Mouse (Mus musculus) thymus, adult 18-20 months (tissue): ENCODE data around the gene Prmt2.

Experiments used
- DNase-seq, 2 experiments: peaks; one replicate each; pipeline ENCODE4 v3.0.0; 2022; ENCODE audit warnings: mixed read lengths in 2 of 2

Prmt2 gene

GRCm38 (mm10) chr10:76237341-76238225, at the start of gene Prmt2:
Prmt2 (minus strand) TSS chr10:76237865.
- DNase-seq, result peak; percentile 81 to 86

- no peak for DNase-seq
Observed at GRCm38 (mm10) chr10:76278541-76279097, 41.0 kb upstream of the Prmt2 start.

GRCm38 (mm10) chr10:76275256-76275655, 37.6 kb upstream of the Prmt2 start:
- DNase-seq, result no peak

GRCm38 (mm10) chr10:76271238-76271637, 33.6 kb upstream of the Prmt2 start:
- DNase-seq, result peak; percentile 18 to 29

GRCm38 (mm10) chr10:76262431-76262830, 24.8 kb upstream of the Prmt2 start:
- DNase-seq, result no peak

GRCm38 (mm10) chr10:76261447-76261846, 23.8 kb upstream of the Prmt2 start:
- no peak for DNase-seq

GRCm38 (mm10) chr10:76260358-76261059, 22.8 kb upstream of the Prmt2 start:
- no peak for DNase-seq

- DNase-seq, result no peak
Observed at GRCm38 (mm10) chr10:76259566-76260232, 22.0 kb upstream of the Prmt2 start.

- DNase-seq, result no peak
Observed at GRCm38 (mm10) chr10:76257719-76258390, 20.2 kb upstream of the Prmt2 start.

GRCm38 (mm10) chr10:76257231-76257630, 19.6 kb upstream of the Prmt2 start:
- DNase-seq, result peak; percentile 15 to 28

- no peak for DNase-seq
Observed at GRCm38 (mm10) chr10:76255617-76256016, 18.0 kb upstream of the Prmt2 start.

- DNase-seq, result no peak
Observed at GRCm38 (mm10) chr10:76253536-76253935, 15.9 kb upstream of the Prmt2 start, which contains the start of gene S100b. S100b (plus strand) TSS chr10:76253853.

- DNase-seq, result no peak
Observed at GRCm38 (mm10) chr10:76253079-76253478, 15.4 kb upstream of the Prmt2 start.

- no peak for DNase-seq
Observed at GRCm38 (mm10) chr10:76250870-76251269, 13.2 kb upstream of the Prmt2 start.

- DNase-seq, result no peak
Observed at GRCm38 (mm10) chr10:76248647-76248968, 10.9 kb upstream of the Prmt2 start.

GRCm38 (mm10) chr10:76247960-76248646, 10.4 kb upstream of the Prmt2 start:
- no peak for DNase-seq

- DNase-seq, result no peak
Observed at GRCm38 (mm10) chr10:76246601-76247000, 8.9 kb upstream of the Prmt2 start.

GRCm38 (mm10) chr10:76245106-76245505, 7.4 kb upstream of the Prmt2 start:
- no peak for DNase-seq

- no peak for DNase-seq
Observed at GRCm38 (mm10) chr10:76239401-76239800, 1.7 kb upstream of the Prmt2 start.

- DNase-seq, result no peak
Observed at GRCm38 (mm10) chr10:76229627-76230026, 8.0 kb downstream of the Prmt2 start.

- DNase-seq, result no peak
Observed at GRCm38 (mm10) chr10:76225944-76226343, 11.7 kb downstream of the Prmt2 start.

- DNase-seq, result no peak
Observed at GRCm38 (mm10) chr10:76218240-76218639, 19.4 kb downstream of the Prmt2 start.
